Mouse (Mus musculus) kidney, adult 2 months (tissue): ENCODE data around the gene Clstn1.

ENCODE experiments used
- CTCF ChIP-seq: fragments of 200-500 bp; conservative IDR thresholded peaks from 2 replicates; pipeline ENCODE4 v1.5.1; 2011; ENCODE audit warnings: low read depth, mild to moderate bottlenecking, control low read depth, low read length, moderate library complexity, mixed read lengths; ENCODE audit not compliant: insufficient read depth, insufficient read length
- POLR2A ChIP-seq: fragments of 200-500 bp; IDR thresholded peaks from one replicate; pipeline ENCODE4 v1.6.1; 2011; ENCODE audit warnings: low read depth, low read length, control low read depth

DNA sequence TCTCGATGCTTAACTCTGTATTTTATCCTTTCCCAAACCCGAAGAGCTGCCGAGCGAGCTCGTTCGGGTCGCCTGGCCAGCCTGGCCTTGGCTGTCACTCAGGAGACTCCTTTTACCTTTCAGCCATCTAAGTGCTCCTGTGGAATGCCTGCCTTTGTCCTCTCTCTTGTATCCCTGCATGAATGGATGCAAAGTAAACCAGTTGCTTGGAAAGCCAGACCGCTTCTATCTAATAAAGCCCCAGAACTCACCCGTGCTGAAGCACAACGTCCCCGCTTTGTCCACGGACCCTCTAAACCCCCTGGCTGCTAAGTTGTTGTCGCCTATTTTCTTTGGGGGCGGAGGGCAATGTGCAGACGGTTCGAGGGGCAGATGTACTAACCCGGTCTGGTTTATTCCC is 40.5 kb downstream of the Clstn1 start:
- TF ChIP-seq POLR2A: no peak
- no peak for TF ChIP-seq CTCF
